Mouse (Mus musculus) stomach, postnatal 0 days (tissue): ENCODE results near the gene Coro6. TPM values are rescaled to one million over a fixed set of nuclear protein-coding genes. Genes with fewer than 3 reads are reported as not detected.

Source experiments
- ATAC-seq: fragments of 200-750 bp; cut with Nextera tagmentation; 2 replicates; pipeline ENCODE4 v1.8.0; 2017; ENCODE audit not compliant: low FRiP score, low TSS enrichment
- DNase-seq: peaks from one replicate; pipeline ENCODE4 v3.0.0-alpha.2; 2016; ENCODE audit warnings: low spot score
- H3K27ac ChIP-seq: fragments of 300-500 bp; sonication (generic); replicated peaks from 2 replicates; pipeline ENCODE4 v1.5.1; 2014; ENCODE audit warnings: mild to moderate bottlenecking, control low read depth
- H3K27me3 ChIP-seq: fragments of 300-500 bp; sonication (generic); 2 replicates; pipeline ENCODE4 v1.6.1; 2014; ENCODE audit warnings: low read length; ENCODE audit not compliant: control insufficient read depth, insufficient read depth
- H3K36me3 ChIP-seq: fragments of 300-500 bp; sonication (generic); 2 replicates; pipeline ENCODE4 v1.6.1; 2014; ENCODE audit warnings: low read length, mixed read lengths; ENCODE audit not compliant: control insufficient read depth, insufficient read depth
- H3K4me1 ChIP-seq: fragments of 300-500 bp; sonication (generic); replicated peaks from 2 replicates; pipeline ENCODE4 v1.6.1; 2014; ENCODE audit warnings: antibody characterized with exemption; ENCODE audit not compliant: control insufficient read depth, insufficient read depth
- H3K4me2 ChIP-seq: fragments of 300-500 bp; sonication (generic); replicated peaks from 2 replicates; pipeline ENCODE4 v1.6.1; 2014; ENCODE audit warnings: low read depth, mild to moderate bottlenecking, control low read depth, moderate library complexity
- H3K4me3 ChIP-seq: fragments of 300-500 bp; sonication (generic); 2 replicates; pipeline ENCODE4 v1.5.1; 2014; ENCODE audit warnings: low read depth, low read length, control low read depth
- H3K9ac ChIP-seq: fragments of 300-500 bp; sonication (generic); 2 replicates; pipeline ENCODE4 v1.6.1; 2014; ENCODE audit warnings: mild to moderate bottlenecking, low read length, control low read depth, mixed read lengths
- H3K9me3 ChIP-seq: fragments of 300-500 bp; sonication (generic); 2 replicates; pipeline ENCODE4 v1.6.1; 2016; ENCODE audit warnings: low read length; ENCODE audit not compliant: control insufficient read depth
- CTCF ChIP-seq: IDR thresholded peaks from 2 replicates; pipeline ENCODE4 v1.5.1; 2016; ENCODE audit warnings: antibody characterized with exemption, low read depth, mild to moderate bottlenecking, moderate library complexity
- EP300 ChIP-seq: optimal IDR thresholded peaks from 2 replicates; pipeline ENCODE3; 2016; ENCODE audit warnings: antibody characterized with exemption
- WGBS: fragments of 180-500 bp; shearing (Covaris S2); extraction: QIAGEN DNeasy Blood & Tissue Kit; methylation state at CpG from one replicate; pipeline ENCODE4 v1.1.7; 2014; 5-methylcytosine and 5-hydroxymethylcytosine counted together
- polyA plus RNA-seq: library from polyadenylated mRNA; unstranded; fragments of >200 nt; fragmentation: Nextera tagmentation; extraction: Ambion mirVana; gene quantifications from 2 replicates; pipeline ENCODE4 v1.2.1, GENCODE M21; 2015

The Coro6 gene
- polyA plus RNA-seq, 1 experiment from 2014 or later: 0.11 TPM

GRCm38 (mm10) chr11:77466544-77466943 lies 4.3 kb downstream of the Coro6 start:
- no peak for DNase-seq
- no peak overlapping the region for H3K27ac ChIP-seq
- no peaks in the 10 kb centered on the region for H3K27me3 ChIP-seq
- no peaks in the 10 kb centered on the region for H3K9me3 ChIP-seq
- no peak overlapping the region for H3K4me3 ChIP-seq
- H3K4me1 ChIP-seq: peaks cover 3% of the 10 kb centered on the region; the same call in 1 of the 2 replicates
- H3K9ac ChIP-seq: 0 out of 2 replicates have a peak overlapping the region, but pooled peaks have one; percentile 43
- H3K36me3 ChIP-seq: peaks cover 1% of the 10 kb centered on the region; the same call in 1 of the 2 replicates
- no peak for TF ChIP-seq CTCF
- TF ChIP-seq EP300: no peak
- no peak for ATAC-seq
- 37% methylated on average over 9 of the region's 9 CpGs for whole genome bisulfite sequencing
- H3K4me2 ChIP-seq: 0 out of 2 replicates have a peak overlapping the region, but pooled peaks have one; percentile 27

- H3K4me3 ChIP-seq: no peak overlapping the region
Observed at GRCm38 (mm10) chr11:77467157-77467556, 4.9 kb downstream of the Coro6 start.

GRCm38 (mm10) chr11:77467784-77468183 lies 5.6 kb downstream of the Coro6 start:
- Histone ChIP-seq H3K27ac (no peak overlapping the region), H3K36me3 (peaks cover 7% of the 10 kb centered on the region), H3K27me3 (no peaks in the 10 kb centered on the region), H3K4me2 (peak overlapping the region; percentile 27; the same call in 1 of the 2 replicates), H3K9ac (no peak overlapping the region), H3K4me3 (no peak overlapping the region), H3K9me3 (no peaks in the 10 kb centered on the region), H3K4me1 (no peaks in the 10 kb centered on the region)
- TF ChIP-seq EP300 (no peak), CTCF (peak; percentile 86)
- ATAC-seq: peak; percentile 46; the same call in 1 of the 2 replicates
- 23% methylated on average over 20 of the region's 20 CpGs for WGBS
- DNase-seq: peak; percentile 86

More at GRCm38 (mm10) chr11:77467157-77467556, 4.9 kb downstream of the Coro6 start:
- H3K4me2 ChIP-seq: peak overlapping the region; percentile 27; the same call in 1 of the 2 replicates
- H3K4me1 ChIP-seq: no peaks in the 10 kb centered on the region
- no peak for TF ChIP-seq EP300
- peak; percentile 72 for TF ChIP-seq CTCF
- peak; percentile 83 for DNase-seq
- H3K27me3 ChIP-seq: no peaks in the 10 kb centered on the region
- peaks cover 3% of the 10 kb centered on the region; the same call in 1 of the 2 replicates for H3K36me3 ChIP-seq
- no peaks in the 10 kb centered on the region for H3K9me3 ChIP-seq
- peak; percentile 45 for ATAC-seq
- no peak overlapping the region for H3K27ac ChIP-seq
- WGBS: 4% methylated on average over 25 of the region's 25 CpGs
- 0 out of 2 replicates have a peak overlapping the region, but pooled peaks have one; percentile 43 for H3K9ac ChIP-seq

GRCm38 (mm10) chr11:77468397-77468796 lies 6.2 kb downstream of the Coro6 start:
- DNase-seq (no peak), ATAC-seq (no peak)
- Histone ChIP-seq H3K36me3 (peaks cover 8% of the 10 kb centered on the region), H3K4me1 (no peaks in the 10 kb centered on the region), H3K4me2 (no peak overlapping the region), H3K27me3 (no peaks in the 10 kb centered on the region), H3K4me3 (no peak overlapping the region), H3K27ac (no peak overlapping the region), H3K9ac (no peak overlapping the region), H3K9me3 (no peaks in the 10 kb centered on the region)
- WGBS: 83% methylated on average over 9 of the region's 9 CpGs
- no peak for TF ChIP-seq EP300
- no peak for TF ChIP-seq CTCF

DNA sequence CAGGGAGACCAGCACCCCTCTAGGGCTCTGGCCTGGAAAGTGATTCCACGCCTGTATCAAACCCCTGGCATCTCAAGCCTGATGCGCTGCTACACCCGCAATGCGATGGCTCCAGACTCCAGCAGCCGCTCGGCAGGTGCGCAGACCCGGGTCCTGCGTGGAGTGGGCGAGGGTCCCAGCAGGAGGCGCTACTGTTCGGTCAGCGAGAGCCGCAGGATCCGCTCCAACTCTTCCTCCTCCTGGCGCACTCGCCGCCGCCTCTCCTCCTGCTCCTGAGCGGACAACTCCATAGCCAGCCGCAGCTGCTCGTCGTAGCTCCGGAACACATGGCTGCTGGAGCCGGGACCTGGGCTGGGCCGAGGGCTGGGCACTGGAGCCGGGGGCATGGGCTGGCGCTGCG lies 9.2 kb downstream of the Coro6 start:
- 78% methylated on average over 29 of the region's 29 CpGs for WGBS
- no peak for TF ChIP-seq CTCF
- no peak for TF ChIP-seq EP300
- H3K36me3 ChIP-seq: peaks cover 8% of the 10 kb centered on the region
- no peaks in the 10 kb centered on the region for H3K27me3 ChIP-seq
- no peaks in the 10 kb centered on the region for H3K9me3 ChIP-seq
- H3K4me1 ChIP-seq: no peaks in the 10 kb centered on the region
- ATAC-seq (no peak), DNase-seq (no peak)
- H3K4me3 ChIP-seq: no peak overlapping the region
- H3K9ac ChIP-seq: no peak overlapping the region
- H3K4me2 ChIP-seq: no peak overlapping the region
- no peak overlapping the region for H3K27ac ChIP-seq

GRCm38 (mm10) chr11:77472775-77473174 lies 10.6 kb downstream of the Coro6 start:
- H3K4me3 ChIP-seq: no peak overlapping the region
- WGBS: 79% methylated on average over 16 of the region's 16 CpGs
- DNase-seq (no peak), ATAC-seq (no peak)
- TF ChIP-seq EP300: no peak
- TF ChIP-seq CTCF: no peak
- no peak overlapping the region for H3K4me2 ChIP-seq
- H3K27me3 ChIP-seq: no peaks in the 10 kb centered on the region
- H3K4me1 ChIP-seq: no peaks in the 10 kb centered on the region
- H3K9ac ChIP-seq: no peak overlapping the region
- no peak overlapping the region for H3K27ac ChIP-seq
- peaks cover 8% of the 10 kb centered on the region for H3K36me3 ChIP-seq
- no peaks in the 10 kb centered on the region for H3K9me3 ChIP-seq
